Mouse (Mus musculus) neutrophil, adult 65 days (primary cell): ENCODE data around the gene Olfr116. TPM values are rescaled to one million over a fixed set of nuclear protein-coding genes. Genes with fewer than 3 reads are reported as not detected.

Experiments used
- total RNA-seq: library from RNA; stranded (reverse); gene quantifications from 2 replicates; pipeline ENCODE4 v1.2.4, GENCODE M21; 2023

Gene Olfr116
- not detected in 2 replicates for total RNA-seq

GRCm38 (mm10) chr17:37627009-37627408 lies at the start of gene Olfr116, which contains the start of gene Olfr115:
Gene Olfr116 (minus strand): TSS chr17:37627199.
Gene Olfr115 (minus strand): TSS chr17:37627109.

GRCm38 (mm10) chr17:37666688-37667087 lies 39.7 kb upstream of the Olfr116 start, which contains the start of gene Olfr118:
Gene Olfr118 (plus strand): TSS chr17:37666988.

GRCm38 (mm10) chr17:37663682-37664081 lies 36.7 kb upstream of the Olfr116 start, which contains the start of gene Olfr117:
Gene Olfr117 (minus strand): TSS chr17:37663782.

GRCm38 (mm10) chr17:37592643-37593042 lies 34.4 kb downstream of the Olfr116 start, which contains the start of gene Olfr114:
Gene Olfr114 (minus strand): TSS chr17:37592743.

GRCm38 (mm10) chr17:37577563-37577962 lies 49.4 kb downstream of the Olfr116 start, which contains the start of gene Olfr113:
Gene Olfr113 (minus strand): TSS chr17:37577663.

Other genes with a start within 250 kb of the Olfr116 start
- gene Olfr105-ps, start 248.2 kb downstream of the Olfr116 start, total RNA-seq = not detected in 2 replicates
- gene Olfr106-ps, start 236.8 kb downstream of the Olfr116 start, total RNA-seq = not detected in 2 replicates
- gene Olfr107, start 228.0 kb downstream of the Olfr116 start, total RNA-seq = not detected in 2 replicates
- not detected in 2 replicates for gene Olfr108, start 181.7 kb downstream of the Olfr116 start, total RNA-seq
- gene Olfr109, start 168.3 kb downstream of the Olfr116 start, total RNA-seq = not detected in 2 replicates
- gene H2-M2, start 143.6 kb downstream of the Olfr116 start, total RNA-seq = not detected in 2 replicates
- gene Olfr110, start 134.7 kb downstream of the Olfr116 start, total RNA-seq = not detected in 2 replicates
- gene Olfr111, start 119.2 kb downstream of the Olfr116 start, total RNA-seq = not detected in 2 replicates
- gene Olfr112, start 57.7 kb downstream of the Olfr116 start, total RNA-seq = not detected in 2 replicates
- gene Olfr113, start 49.5 kb downstream of the Olfr116 start, total RNA-seq = not detected in 2 replicates
- gene Olfr114, start 34.5 kb downstream of the Olfr116 start, total RNA-seq = not detected in 2 replicates
- gene Olfr115, start 90 bp downstream of the Olfr116 start, total RNA-seq = not detected in 2 replicates
- gene Olfr117, start 36.6 kb upstream of the Olfr116 start, total RNA-seq = not detected in 2 replicates
- not detected in 2 replicates for gene Olfr118, start 39.8 kb upstream of the Olfr116 start, total RNA-seq
- gene Olfr119, start 69.4 kb upstream of the Olfr116 start, total RNA-seq = not detected in 2 replicates
- gene Olfr120, start 94.6 kb upstream of the Olfr116 start, total RNA-seq = not detected in 2 replicates
- gene Olfr121, start 121.7 kb upstream of the Olfr116 start, total RNA-seq = not detected in 2 replicates
- gene Olfr122, start 141.4 kb upstream of the Olfr116 start, total RNA-seq = not detected in 2 replicates
- gene Olfr123, start 166.3 kb upstream of the Olfr116 start, total RNA-seq = not detected in 2 replicates
- gene Olfr124, start 172.7 kb upstream of the Olfr116 start, total RNA-seq = not detected in 2 replicates
- not detected in 2 replicates for gene Olfr125, start 205.8 kb upstream of the Olfr116 start, total RNA-seq
- not detected in 2 replicates for gene Olfr126, start 220.3 kb upstream of the Olfr116 start, total RNA-seq